Mouse (Mus musculus) testis, postnatal 10 days (tissue): Measurements from ENCODE around the gene Nos2.

Source experiments
- DNase-seq: peaks from one replicate; pipeline ENCODE4 v3.0.0; 2021; ENCODE audit warnings: low spot score

Gene Nos2

DNA sequence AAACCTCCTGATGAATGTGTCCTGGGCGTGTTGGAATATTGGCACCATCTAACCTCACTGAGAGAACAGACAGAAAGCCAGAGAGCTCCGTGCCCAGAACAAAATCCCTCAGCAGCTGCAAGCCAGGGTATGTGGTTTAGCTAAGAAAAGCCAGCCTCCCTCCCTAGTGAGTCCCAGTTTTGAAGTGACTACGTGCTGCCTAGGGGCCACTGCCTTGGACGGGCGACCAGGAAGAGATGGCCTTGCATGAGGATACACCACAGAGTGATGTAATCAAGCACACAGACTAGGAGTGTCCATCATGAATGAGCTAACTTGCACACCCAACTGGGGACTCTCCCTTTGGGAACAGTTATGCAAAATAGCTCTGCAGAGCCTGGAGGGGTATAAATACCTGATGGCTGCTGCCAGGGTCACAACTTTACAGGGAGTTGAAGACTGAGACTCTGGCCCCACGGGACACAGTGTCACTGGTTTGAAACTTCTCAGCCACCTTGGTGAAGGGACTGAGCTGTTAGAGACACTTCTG, at the start of gene Nos2:
Nos2 (plus strand) TSS at position 377 of the 529 bp plus-strand sequence.
- no peak for DNase-seq

DNA sequence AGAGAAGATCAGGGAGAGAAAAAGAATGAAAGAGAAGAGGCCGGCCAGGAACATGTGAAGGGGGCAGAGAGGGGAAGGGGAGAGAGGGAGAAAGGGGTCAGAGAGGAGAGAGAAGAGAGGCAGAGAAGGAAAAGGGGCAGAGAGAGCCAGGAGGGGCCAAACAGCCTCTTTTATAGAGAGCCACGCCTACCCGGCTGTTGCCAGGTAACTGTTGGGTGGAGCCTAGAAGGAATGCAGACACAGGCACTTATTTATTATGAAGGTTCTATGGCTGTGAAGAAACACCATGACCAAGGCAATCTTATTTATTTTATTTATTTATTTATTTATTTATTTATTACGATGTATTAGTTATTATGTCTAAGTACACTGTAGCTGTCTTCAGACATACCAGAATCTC, 49.7 kb upstream of the Nos2 start:
- no peak for DNase-seq

DNA sequence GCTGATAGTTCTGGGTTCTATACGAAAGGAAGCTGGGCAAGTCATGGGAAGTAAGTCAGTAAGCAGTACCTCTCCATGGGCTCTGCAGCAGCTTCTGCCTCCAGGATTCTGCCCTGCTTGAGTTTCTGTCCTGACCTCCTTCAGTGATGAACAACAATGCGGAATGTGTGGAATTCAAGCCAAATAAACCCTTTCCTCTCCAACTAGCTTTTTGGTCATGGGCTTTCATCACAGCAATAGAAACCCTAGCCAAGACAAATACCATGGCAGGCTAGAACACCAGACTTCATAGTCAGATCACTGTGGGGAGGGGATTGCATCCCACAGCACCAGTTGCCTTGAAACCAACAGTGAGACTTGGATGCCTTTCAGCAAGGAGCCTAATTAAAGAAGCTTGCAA, 47.8 kb upstream of the Nos2 start:
- no peak for DNase-seq

DNA sequence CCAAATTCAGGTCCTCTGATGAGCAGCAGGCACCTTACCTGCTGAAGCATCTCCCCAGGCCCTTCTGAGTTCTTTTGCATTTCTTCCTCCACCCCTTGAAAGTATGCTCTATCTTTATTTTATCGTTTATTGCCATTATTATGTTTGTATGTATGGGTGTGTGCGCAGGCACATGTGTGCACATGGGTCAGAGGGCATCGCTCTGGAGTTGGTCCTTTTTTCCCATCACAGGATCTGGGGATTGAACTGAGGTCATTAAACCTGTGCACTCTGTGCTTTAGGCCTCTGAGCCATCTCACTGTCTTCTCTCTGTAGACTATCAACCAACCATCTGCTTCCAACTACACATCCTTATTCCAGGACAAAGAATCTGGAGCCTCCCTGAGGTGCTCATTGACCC, 40.9 kb upstream of the Nos2 start:
- no peak for DNase-seq

DNA sequence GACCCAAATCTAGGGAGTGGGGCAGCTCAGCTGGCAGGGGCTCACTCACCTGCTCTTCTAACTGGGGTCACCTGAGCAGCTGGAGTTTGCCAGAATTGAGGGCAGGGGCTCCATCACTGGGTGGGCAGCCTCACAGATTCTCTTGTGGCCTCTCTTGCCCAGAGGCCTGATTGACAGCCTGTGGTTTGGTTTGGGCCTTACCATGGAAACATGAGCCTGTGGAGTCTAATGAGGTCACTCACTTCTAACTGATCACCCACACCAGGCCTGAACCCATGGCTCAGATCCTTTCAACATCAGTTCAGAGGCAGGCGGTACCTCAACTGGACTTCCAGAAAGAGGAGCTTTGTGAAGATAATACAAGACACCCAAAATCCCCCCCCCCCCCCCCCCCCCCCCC, 33.9 kb upstream of the Nos2 start:
- DNase-seq = no peak

DNA sequence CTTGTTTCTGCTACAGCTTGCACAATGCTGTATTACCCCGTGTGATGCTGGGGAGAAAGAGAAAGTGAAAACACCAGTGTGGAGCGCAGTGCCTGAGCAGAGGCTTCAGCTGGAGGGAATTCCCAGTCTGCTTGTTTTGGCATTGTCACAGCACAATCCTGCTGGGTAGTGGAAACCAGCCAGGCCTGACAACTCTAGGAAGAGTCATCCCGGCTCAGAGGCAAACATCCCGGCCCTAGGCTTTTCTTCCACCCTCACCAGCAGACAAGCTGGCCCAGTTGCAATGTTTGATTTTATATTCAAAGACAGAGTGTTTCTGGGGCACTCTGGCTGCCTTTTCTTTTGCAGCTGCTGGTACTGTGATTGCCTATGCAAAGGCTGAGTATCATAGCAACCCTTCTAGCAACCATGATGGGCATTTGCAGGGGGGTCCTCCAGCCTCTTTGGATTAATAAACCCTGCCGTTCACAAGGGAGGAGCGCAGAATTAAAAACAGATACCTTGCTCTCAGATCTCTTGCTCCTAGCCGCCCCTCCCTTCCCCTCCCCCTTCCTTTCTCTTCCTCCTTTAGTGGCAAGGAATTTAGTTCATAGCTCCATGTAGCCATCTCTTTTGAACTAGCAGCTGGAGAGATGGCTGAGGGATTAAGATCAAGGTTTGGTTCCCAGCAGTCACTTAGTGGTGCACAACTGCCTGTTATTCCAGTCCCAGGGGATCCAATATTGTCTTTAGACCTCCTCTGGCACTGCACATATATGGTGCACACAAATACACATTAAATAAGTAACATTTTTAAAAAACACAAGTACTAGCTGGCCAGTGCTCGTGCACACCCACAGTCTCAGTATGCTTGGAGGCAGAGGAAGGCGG, 33.2 kb upstream of the Nos2 start:
- DNase-seq = peak; percentile 69

DNA sequence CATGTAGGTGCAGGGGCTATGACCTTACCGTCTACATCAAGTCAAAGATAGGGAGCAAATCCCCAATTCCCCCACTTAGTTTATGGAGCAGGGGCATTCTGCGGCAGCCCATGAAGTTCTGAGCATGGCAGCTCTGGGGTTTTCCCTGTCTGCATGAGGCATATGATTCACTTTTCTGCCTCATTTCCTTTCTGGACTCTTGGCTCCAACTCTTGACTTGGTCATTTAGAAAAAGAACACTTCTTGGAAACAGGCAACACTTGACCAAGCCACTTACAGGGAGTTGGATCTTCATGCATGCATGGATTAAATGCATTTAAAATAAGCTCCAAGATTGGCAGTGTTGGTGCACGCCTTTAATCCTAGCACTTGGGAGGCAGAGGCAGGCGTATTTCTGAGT, 31.4 kb upstream of the Nos2 start:
- no peak for DNase-seq

DNA sequence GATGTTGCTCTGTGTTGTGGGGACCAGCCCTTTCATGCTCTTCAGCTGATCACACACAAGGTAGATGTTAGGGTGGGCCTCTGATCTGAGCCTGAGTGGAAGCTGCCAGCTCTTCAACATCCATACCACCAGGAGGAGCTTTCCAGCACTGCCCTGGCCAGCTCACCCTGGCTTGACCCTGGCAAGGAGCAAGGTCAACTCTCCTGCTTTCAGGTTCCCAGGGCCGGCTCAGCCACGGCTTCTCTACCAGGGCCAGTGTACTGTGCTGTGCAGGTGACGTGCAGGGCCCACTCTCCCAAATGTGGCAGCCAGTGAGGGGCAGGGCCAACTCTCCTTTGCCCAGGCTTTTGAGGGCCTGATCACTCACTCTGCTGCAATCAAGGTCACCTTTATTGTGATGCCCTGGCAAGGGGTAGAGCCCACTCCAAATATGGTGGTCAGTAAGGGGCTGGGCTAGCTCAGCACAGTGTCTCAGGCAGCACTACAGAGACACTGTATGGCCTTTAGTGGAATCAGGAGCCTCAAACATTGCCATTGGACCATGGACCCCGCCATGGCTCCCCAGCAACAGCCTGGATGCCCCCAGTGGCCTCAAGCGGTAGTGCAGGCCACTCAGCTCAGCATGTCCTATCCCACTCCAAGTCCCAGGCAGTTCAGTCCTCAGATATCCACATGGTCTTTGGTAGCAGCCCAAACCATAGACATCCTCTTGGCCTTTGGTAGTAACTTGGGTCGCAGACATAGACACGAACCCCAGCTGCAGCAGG, 24.0 kb upstream of the Nos2 start:
- peak; percentile 64 for DNase-seq

DNA sequence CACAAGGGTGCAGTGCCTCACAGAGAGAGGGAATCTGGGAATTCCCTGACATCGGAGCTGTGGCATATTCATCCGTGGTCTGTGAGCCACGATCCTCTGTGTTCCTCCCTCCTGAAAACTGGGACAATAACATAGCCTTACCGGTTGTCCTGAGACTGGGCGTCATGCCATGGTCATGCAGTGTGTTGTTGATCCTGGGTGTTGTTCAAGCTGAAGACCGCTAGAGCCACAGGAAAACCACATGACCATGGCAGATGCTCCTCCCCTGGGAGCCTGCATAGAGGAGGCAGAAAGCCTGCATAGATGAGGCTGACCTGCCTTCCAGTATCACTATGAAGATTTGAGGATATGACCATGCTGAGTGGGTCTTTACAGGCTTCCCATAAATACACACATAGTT, 5.1 kb upstream of the Nos2 start:
- DNase-seq = no peak

DNA sequence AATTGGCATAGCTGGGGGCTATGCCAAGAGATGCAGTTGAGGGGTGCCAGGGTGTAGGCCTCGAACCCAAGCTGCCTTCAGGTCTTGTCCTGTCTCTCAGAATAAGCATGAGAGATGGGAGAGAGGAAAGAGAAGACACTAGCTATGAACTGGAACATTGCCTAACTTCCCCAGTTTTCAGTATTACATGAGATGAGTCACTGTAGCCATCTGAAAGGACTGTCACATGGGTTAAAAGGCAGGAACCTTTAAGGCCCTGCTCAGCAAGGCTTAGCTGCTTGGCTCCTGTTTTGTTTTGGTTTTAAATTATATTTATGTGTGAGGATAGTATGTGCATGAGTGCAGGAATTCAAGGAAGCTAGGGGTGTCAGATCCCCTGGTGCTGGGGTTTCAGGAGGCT, 4.2 kb upstream of the Nos2 start:
- DNase-seq = no peak

DNA sequence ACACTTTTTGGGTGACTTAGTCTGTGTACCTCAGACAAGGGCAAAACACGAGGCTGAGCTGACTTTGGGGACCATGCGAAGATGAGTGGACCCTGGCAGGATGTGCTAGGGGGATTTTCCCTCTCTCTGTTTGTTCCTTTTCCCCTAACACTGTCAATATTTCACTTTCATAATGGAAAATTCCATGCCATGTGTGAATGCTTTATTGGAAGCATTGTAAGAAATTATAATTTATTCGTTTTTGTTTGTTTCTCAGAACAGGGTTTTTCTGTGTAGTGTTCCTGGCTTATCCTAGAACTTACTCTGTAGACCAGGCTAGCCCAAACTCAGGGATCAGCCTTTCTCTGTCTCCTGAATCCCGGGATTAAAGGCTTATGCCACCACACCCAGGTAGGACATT, 842 bp upstream of the Nos2 start:
- no peak for DNase-seq

DNA sequence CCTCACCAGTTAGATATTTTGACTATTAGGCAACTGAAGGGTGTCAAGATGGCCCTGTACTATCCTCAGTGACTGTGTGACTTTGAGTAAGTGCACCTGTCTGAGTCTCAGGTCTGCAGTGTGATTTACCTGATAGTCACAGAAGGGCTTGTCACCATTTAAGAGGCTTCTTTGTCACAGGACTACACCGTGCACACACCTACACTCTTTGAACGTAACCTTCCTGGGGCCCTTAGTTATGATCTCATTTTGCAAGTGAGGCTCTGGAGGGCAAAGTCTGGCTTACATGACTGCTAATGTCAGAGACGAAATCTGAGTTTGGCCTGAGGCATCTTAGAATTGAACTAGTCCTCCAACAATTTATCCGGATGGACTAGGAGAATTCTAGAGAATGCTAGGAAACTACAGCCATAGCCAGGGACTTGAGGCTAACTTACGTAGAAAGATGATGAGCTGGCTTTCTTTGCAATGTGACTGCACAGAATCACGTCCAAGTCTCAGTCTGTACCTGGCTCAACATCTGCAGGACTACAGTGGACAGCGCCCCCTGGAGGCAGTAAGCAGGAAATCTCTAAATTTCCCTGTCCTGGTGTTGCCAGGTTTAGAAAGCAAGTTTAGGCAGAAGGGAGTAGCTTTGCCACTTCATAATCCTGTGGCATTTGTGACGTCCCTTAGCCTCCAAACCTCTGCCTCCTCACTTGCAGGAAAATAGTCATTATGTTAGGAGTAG, 2.3 kb downstream of the Nos2 start:
- DNase-seq = peak; percentile 66

DNA sequence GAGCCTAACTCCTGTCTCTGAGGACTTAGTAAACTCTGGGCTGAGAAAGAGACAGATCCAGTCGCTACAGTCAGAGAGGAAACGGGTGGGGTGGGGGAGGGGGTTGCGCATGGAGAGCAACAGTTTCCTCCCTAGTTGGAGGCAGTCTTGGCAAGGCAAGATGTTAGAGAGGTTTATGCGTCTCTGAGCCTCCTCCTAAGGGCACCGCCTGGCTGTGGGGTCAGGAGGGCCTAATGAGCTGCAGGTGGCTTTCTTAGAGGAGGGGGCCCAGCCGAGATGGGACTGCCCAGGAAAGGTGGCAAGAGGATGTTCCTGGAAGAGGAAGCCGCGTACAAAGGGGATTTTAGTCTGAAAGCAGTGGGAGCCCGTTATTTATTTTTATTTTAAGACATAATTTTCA, 3.5 kb downstream of the Nos2 start:
- no peak for DNase-seq

DNA sequence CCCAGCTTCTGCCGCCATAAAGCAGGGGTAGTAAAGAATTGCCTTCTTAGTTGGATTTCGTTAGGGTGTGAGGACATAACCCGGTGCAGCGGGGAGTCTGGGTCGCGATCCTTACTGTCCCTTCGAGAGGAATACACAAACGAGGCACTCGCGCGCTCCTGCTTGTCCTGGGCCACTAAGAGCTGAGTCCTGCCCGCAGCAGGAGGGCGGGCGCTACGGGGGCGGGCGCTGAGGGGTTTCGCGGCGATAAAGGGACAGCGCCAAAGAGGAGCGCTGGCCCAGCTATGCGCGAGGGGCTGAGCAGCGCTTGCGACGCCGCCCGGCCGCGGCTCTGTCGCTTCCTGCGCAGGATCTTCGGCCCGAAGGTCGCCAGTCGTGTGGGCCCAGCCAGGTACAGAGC, 4.3 kb downstream of the Nos2 start:
- peak; percentile 48 for DNase-seq

DNA sequence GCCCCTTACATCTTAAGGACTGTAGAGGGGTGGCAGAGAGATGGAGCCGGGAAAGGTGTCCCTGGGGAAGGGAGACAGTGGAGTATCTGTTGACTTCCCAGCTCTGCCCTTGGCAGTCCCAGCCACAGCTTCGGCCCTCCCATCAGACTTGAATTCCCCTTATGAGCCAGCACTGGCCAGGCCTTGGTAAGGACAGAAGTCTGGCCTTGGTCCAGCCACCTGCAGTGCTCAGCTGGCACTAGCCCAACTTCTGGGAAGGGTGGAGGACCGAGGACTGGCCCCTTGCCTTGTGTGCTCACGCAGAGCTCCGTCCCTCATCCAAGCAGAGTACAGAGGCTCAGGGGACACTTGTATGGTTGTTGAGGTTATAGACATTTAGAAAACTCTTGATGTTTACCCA, 8.8 kb downstream of the Nos2 start:
- DNase-seq = peak; percentile 57

DNA sequence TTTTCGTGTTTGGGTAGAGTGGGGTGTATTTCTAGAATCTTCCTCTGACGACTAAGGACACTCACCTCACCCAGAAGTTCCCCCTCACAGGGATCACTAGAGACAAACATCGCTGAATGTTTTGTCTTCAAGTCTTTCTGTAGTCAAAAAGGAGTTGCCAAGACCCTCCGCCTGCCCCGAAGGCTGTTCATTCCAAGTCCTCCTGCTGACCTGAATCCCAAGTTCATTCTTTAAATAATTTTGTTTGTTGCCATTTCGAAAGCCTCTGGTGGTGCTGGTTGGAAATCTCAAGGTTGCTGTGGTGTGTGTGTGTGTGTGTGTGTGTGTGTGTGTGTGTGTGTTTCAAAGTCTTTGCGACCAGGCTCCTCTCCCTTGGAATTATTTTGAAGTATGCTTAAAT, 13.7 kb downstream of the Nos2 start:
- no peak for DNase-seq

DNA sequence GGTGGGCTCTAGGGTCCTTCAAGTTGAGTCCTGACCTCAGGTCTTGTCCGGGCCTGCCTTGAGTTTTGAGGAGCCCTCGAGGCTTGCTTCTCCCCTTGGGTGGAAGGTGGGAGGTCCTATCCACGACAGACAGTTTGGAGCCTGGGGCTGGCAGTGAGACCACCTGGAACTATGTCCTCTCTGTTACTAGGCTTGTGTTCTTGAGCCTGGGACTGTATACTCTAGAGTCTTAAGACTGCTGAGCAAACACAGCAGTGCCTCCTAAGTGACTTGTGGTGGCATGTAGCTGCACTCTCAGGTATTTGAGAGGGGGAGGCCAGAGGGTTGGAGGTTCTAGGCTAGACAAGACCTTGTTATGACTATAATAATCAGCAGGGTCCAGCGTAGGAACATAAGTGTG, 14.1 kb downstream of the Nos2 start:
- DNase-seq = no peak

DNA sequence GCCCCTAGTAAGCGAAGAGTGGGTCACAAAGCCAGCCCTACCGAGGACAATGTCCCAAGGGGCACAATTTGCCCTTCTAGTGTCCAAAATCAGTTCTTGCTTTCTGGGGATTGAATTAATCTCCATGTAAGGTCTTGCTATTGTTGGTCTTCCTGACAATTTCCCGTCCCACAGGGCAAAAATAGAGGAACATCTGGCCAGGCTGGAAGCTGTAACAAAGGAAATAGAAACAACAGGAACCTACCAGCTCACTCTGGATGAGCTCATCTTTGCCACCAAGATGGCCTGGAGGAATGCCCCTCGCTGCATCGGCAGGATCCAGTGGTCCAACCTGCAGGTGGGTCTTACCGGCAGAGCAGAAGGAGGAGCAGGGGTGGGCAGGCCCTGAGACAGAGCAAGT, 14.6 kb downstream of the Nos2 start:
- DNase-seq = no peak

DNA sequence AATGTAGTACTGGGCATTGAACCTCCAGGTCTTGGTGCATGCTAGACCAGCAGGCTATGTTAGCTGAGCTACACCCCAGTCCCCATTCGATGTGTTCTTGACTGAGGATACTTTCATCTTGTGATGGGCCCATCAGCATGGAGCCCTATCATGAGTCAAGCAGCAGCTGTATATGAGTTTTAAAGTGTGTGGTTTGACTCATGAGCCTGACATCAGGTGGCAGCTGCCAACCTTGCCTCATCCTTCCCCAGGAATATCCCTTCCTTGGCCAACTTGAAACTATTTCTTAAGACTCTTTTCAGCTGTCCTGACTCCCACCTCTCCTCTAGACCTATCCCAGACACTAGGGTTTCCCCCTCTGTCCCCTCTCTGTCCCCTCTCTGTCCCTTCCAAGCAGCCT, 22.5 kb downstream of the Nos2 start:
- no peak for DNase-seq

DNA sequence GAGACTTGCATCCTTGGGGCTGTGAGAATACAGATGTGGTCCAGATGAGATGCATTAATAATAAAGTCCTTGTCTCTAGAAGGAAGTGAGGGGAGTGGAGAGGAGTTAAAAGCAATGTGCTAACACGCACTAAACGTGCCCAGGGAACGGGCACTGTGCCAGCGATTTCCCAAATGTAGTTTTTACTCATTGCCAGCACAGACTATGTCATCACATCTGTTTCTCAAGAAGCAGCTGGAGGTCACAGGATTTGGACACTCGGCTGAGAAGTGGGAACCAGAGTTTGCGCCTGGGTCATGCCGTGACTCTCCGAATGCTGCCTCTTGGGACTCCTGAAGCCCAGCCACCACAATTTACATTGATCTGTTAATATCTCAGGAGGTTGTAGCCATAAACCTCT, 29.8 kb downstream of the Nos2 start:
- no peak for DNase-seq

DNA sequence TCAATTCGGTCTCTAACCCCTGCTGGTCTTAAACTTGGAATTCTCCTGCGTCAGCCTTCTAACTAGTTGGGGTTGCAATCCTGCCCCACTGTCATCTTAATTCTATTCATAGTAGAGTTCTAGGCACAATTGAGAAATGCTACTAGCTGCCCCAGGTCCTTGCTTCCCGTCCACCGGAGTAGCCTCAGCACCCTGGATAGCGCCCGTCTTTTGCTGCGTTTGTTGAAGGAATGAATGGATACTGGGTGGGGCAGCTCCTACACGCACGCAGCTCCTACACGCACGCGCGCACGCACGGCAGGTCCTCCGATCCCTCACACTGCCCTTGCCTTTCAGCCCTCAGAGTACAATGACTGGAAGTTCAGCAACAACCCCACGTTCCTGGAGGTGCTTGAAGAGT, 31.9 kb downstream of the Nos2 start:
- peak; percentile 83 for DNase-seq

DNA sequence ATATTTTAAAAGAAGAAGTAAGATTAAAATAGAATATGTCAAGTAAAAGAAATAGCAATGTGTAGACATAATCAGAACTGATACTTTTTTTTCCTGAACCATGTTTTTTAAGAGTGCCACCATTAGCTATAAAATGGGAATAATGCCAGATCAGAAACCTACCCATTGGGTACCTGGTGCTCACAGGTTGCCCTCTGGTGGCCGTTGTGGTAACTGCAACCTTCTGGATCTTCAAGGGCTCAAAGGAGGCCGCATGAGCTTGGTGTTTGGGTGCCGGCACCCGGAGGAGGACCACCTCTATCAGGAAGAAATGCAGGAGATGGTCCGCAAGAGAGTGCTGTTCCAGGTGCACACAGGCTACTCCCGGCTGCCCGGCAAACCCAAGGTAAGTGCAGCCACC, 35.7 kb downstream of the Nos2 start:
- DNase-seq = peak; percentile 88

DNA sequence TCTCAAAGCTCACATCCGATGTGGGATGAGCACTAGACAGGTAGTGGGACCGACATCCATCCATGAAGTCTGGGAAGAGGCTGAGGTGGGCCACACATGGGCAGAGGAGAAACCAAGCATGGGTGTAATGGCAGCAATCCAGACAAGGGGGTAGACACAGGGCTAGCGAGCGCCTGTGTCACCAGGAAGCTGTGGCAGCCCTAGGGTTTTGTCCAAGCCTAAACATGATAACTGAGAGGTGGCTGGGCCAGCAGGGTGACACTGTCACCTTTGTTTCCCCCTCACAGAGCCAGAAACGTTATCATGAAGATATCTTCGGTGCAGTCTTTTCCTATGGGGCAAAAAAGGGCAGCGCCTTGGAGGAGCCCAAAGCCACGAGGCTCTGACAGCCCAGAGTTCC, 38.8 kb downstream of the Nos2 start:
- no peak for DNase-seq
